Mouse (Mus musculus): Measurements from ENCODE around the gene Exosc2.

Gene Exosc2

GRCm38 (mm10) chr2:31713813-31714212 lies 43.3 kb downstream of the Exosc2 start:
- in situ Hi-C loops (cut with MboI; ENCODE audit: low pct_unique_long_range_greater_than_20kb in 1 of 2, low sequenced_read_pairs in 2 of 2, unreplicated experiment in 1 of 2), result no loop called here

- in situ Hi-C loops (cut with MboI; ENCODE audit: low pct_unique_long_range_greater_than_20kb in 1 of 2, low sequenced_read_pairs in 2 of 2, unreplicated experiment in 1 of 2), result no loop called here
Measured at GRCm38 (mm10) chr2:31714780-31715179, 44.3 kb downstream of the Exosc2 start.

DNA sequence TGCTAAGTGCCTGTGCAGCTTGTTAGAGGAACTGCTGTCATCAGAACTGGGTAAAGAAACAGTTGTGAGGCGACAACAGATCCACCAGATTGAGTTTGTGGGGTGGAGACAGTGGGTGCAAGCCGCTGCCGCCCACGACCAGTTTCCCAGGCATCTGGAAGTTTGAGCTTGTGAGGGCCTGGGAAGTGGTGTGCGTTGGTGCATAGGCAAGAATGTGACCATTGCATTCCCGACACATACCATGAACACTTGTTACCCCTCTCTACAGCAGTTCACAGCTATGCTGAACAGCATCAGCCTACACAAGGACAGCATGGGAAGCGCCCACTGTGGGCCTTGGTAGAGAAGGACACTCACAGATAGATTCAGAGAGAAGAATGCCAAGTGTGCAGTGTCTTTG lies 45.5 kb downstream of the Exosc2 start:
- in situ Hi-C loops (cut with MboI; ENCODE audit: low pct_unique_long_range_greater_than_20kb in 1 of 2, low sequenced_read_pairs in 2 of 2, unreplicated experiment in 1 of 2), result no loop called here

DNA sequence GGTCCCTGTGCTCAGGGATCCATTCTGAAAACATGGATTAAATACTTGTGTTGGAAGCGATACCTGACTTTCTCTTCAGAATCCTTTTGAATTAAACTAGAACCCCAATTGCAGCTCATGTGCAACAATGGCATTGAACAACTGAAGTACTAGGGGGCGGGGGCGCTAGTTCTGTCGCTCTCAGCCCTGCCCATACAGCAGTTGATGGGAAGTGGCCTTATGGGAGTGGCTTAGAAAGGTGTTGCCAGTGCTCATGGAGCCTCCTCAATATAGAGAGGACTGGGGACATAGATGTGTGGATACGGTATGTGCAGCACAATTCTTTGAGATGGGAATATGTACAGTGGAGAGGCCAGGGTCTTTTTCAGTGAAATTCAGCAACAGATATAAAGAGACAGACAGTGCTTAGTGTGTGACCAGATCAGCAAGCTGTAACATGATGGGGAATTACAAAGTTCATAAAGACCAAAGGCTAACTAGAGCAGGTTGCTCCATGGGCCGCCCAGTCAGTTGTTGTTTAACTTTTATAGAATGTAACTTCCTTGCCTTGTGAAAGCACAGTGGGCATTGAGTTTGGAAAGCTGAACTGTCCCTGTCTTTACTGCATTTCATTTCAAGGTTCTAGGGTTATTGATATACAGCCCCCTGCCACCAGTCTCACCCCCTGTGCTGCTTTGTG lies 48.8 kb downstream of the Exosc2 start:
- in situ Hi-C loops (cut with MboI; ENCODE audit: low pct_unique_long_range_greater_than_20kb in 1 of 2, low sequenced_read_pairs in 2 of 2, unreplicated experiment in 1 of 2), result no loop called here

DNA sequence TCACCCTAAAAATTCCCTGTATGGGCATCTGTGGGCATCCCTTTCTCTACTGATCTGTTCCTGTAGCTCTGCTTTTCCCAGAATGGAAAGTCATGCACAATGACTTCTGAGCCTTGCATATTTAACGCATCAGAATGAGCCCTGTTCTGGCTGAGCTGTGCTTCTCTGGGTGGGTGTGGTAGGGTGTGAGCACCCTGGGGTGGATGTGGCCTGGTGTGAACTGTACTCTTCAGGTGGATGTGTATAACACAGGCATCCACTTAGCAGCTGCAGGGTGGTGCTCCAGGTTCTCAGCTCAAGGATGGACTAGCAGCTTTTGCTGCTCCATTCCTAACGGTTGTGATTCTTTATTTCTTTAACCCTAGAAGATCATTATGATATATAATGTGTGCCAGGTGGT lies 49.4 kb downstream of the Exosc2 start:
- in situ Hi-C loops (cut with MboI; ENCODE audit: low pct_unique_long_range_greater_than_20kb in 1 of 2, low sequenced_read_pairs in 2 of 2, unreplicated experiment in 1 of 2), result loop anchor here in 1 of 2 experiments (5.0 kb wide), 1 partner anchor 67 kb away; no protein-coding TSS in a partner anchor

- in situ Hi-C loops (cut with MboI; ENCODE audit: low pct_unique_long_range_greater_than_20kb in 1 of 2, low sequenced_read_pairs in 2 of 2, unreplicated experiment in 1 of 2), result loop anchor here in 1 of 2 experiments (5.0 kb wide), 1 partner anchor 67 kb away; no protein-coding TSS in a partner anchor
Measured at GRCm38 (mm10) chr2:31720783-31721182, 50.3 kb downstream of the Exosc2 start.

DNA sequence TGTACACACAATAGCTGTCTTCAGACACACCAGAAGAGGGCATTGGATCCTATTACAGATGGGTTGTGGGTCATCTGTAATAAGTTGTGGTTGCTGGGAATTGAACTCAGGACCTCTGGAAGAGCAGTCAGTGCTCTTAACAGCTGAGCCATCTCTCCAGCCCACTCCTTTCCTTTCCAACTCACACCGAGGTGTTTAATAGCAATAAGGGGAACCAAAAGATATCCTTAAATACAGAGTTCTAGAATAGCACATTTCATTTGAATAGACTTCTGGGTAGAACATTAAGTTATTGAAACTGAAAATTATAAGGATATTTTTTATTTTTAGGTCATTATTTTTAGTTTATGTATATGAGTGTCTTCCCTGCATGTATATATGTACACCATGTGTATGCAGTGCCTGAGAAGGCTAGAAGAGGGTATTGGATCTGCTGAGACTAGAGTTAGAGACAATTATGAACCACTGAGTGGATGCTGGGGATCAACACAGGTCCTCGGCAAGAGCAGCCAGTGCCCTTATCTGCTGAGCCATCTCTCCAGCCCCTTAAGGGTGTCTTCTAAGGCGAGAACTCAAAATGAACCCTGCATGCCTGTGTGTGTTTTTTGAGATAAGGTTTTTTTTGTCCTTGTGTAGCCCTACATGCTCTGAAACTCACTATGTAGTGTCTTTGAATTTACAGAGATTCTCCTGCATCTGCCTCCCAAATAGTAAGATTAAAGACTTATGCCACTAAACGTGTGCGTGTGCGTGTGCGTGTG lies 54.4 kb downstream of the Exosc2 start:
- in situ Hi-C loops (cut with MboI; ENCODE audit: low pct_unique_long_range_greater_than_20kb in 1 of 2, low sequenced_read_pairs in 2 of 2, unreplicated experiment in 1 of 2), result loop anchor here in 1 of 2 experiments (5.0 kb wide), 1 partner anchor 62 kb away; no protein-coding TSS in a partner anchor

GRCm38 (mm10) chr2:31727576-31728277 lies 57.2 kb downstream of the Exosc2 start:
- in situ Hi-C loops (cut with MboI; ENCODE audit: low pct_unique_long_range_greater_than_20kb in 1 of 2, low sequenced_read_pairs in 2 of 2, unreplicated experiment in 1 of 2), result no loop called here

- in situ Hi-C loops (cut with MboI; ENCODE audit: low pct_unique_long_range_greater_than_20kb in 1 of 2, low sequenced_read_pairs in 2 of 2, unreplicated experiment in 1 of 2), result no loop called here
Measured at GRCm38 (mm10) chr2:31730640-31731039, 60.1 kb downstream of the Exosc2 start.

Data from mouse embryonic stem cell (cell line).